Mouse (Mus musculus): Measurements from ENCODE around the gene Psmd14.

The Psmd14 gene

DNA sequence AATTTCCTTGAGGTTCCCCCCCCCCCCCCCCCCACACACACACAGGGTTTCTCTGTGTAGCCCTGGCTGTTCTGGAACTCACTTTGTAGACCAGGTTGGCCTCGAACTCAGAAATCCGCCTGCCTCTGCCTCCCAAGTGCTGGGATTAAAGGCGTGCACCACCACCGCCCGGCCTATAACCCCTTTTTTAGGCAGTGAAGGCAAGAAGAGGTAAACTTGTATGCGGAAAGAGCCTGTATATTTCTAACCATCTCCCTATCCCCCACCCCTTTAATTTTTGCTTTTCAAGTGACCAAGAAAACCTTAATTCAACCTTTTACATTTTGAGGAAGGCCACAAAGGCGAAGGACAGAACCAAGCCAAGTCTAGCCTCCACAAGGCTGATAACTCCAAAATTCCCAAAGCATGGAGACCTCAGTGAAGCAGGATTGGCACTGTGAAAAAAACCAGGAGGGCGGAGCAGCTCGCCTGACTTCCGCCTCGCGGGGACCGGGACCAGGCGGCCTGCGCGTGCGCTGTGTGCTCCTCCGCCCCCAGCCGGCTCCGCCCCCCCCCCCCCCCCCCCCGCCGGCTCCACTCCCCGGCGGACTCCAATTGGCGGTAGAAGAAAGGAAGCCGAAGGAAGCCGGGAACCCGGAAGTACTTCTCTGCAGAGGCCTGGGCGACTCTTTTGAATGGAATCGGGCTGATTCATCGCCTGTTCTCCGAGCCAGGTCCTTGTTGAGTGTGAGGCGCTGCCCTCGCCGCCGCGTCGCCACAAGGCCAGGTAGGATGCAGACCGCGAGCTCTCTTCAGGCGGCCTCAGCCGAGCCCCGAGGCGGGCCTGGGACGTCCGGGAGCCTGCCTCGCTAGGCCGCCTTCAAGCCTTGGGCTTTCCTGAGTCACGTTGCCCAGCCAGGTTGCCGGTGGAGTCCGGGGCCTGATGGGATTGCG is at the start of gene Psmd14:
Psmd14 (plus strand) TSS at position 587 of the 933 bp plus-strand sequence.
- DNase-seq, result peak; percentile 86

DNA sequence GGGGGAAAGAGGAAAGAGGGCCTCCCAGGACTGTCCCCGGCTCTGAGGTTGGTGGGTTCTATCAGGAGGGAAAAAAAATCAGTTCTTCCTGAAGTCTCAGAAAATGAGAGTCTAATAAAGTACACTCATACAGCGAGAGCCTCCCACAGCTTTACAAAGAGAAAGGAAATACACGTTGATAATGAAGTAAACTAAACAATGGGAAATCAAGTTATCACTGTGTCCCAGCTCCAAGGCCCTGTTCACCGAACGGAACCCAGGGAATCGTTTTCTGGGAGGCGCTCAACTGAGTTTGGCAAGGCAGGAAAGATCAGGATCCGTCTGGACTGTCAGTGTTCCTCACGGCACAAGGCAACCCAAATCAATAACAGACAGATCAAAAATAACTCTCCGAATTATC is 48.7 kb upstream of the Psmd14 start:
- DNase-seq, result no peak

DNA sequence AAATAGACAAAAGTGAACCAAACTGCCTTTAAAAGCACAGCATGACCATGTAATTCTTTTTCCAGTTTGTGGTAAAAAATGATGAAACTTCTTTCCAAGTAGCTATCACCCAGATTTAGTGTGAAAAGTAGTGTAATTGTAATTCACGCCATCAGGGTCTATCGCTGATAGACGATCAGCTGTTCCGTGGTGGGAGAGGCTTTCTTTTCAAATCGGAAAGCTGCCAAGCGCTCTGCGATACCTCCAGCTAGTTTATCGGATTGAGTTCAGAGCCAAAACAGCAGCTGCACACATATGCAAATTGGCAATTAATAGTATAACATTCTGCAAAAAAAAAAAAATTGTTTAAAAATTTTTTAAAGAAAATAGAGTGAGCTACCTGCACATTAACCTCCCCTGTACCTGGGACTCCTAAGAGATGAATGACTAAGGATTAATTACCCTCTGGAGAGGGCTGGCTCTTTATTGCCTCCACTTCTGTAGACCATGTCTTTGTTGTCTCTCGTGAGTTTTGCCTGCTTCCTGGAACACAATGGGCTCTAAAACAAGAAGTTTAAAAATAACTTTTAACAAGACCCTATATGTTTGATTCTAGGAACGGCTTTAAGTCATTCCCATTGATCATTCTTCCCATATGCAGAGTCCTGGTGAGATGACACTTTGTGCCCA is 47.8 kb upstream of the Psmd14 start:
- DNase-seq, result no peak

DNA sequence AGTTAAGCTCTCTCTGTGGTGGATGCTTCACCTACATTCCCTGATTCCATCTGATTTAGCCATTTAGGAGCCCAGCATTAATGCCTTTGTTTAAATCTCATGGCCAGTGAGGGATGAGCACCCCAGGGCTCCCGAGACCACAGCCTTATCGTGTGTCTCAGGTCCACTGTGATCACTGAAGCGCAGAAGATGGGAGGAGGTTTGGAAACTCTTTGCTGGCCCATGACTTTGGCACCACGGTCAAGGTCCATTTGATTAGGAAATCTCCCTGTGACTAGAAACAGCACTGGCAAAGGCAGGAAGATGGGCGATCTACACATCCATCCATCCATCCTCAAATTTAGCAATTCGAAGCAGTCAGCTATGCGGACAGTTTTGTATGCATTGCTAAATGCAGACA is 44.1 kb upstream of the Psmd14 start:
- no peak for DNase-seq

DNA sequence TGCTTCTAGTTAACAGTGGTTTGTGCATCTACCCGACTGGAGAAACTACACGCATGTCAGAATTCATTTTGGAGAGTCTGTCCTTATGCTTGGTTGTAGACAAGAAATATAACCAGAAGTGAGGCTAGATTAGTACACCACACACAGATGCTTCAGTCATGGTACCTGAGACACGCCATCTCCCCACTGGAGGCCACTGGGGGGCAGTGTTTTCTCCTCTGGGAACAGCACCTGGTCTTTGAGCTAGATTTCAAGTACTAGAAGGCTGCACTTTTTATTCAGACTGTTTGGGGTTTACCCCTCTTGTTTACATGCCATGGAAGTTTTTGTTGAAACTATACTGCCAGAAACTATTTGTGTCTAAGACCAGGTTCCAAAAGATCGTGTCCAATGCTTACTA is 43.2 kb upstream of the Psmd14 start:
- DNase-seq, result peak; percentile 30

DNA sequence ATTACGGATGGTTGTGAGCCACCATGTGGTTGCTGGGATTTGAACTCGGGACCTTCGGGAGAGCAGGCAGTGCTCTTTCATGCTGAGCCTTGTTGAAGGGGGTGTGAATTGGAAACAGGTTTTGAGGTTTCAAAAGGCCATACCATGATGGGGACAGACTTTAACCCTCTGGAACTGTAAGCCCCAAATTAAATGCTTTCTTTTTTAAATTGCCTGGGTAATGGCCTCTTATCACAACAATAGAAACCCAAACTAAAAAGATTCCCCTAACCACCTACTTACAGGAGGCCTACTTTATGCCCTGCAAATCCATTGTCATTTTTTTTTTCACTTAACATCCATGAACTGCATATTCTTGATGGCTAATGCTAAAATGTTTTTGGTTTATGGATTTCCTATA is 36.9 kb upstream of the Psmd14 start:
- no peak for DNase-seq

DNA sequence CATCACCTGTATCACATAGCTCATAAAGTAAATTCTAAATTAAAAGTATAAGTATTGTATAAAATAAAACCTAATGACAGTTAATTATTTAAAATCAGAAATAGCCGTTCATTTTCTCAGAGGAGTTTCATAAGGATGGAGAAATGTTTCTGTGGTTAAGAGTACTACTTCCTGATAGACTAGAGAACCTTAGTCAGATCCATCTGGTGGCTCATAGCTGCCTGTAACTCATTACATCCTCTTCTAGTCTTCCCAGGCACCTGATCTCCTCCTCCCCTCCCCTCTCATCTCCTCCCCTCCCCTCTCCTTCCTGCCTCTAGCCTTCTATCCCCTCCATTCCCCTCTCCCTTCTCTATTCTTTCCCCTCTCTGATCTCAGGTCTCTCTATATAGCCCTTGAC is 29.9 kb upstream of the Psmd14 start:
- DNase-seq, result no peak

DNA sequence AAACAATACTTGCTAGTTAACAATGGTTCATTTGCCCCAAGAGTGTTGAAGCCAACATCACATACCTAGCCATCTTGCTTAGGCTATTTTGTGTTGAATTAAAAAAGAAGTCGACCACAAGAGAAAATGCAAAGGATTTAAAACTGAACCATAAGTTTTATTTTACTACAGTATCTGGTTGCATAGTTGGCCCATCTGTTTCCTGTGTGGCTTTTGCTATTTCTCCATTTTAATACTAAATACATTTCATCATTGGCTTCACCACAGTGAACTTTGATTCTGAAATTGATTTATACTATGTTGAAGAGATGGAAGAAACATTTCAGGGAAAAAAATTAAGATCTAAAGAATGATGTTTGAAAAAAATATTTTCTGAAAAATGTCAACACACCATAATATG is 25.0 kb upstream of the Psmd14 start:
- DNase-seq, result no peak

DNA sequence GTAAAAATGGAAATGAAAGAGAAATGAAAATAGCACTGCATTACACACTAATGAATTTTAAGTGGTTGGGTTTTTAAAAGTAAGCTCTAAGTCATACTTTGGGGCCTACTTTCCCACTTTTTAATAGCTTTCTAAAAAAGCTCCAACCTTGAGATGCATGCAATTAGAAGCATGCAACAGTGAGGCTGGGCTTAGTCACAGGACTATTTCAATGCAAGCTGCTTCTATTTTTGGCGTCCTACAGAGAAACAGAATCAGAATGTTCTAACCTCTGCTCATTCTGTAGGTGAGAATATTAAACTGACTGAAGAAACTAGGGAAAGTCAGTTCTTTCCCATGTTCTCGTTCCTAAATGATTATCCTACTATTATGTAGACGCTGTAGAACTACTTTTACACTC is 22.4 kb upstream of the Psmd14 start:
- DNase-seq, result no peak

DNA sequence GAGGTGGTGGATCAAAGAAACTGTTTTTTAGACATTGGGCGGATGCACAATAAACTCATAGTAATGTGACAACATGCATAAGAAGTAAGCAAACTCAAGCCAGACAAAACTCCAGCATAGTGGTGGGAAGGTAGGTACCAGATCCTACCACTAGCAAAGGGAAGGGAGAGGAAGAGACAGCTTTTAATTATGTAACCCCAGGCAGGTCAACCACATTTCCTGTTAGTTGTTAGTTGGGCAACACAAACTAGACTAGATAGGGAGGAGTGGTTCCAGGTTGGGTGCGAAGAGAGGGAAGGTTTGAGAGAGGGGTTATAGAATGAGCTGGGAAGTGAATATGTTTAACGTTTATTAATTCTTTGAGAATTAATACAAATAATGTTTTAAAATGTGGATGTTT is 1.9 kb upstream of the Psmd14 start:
- DNase-seq, result no peak

DNA sequence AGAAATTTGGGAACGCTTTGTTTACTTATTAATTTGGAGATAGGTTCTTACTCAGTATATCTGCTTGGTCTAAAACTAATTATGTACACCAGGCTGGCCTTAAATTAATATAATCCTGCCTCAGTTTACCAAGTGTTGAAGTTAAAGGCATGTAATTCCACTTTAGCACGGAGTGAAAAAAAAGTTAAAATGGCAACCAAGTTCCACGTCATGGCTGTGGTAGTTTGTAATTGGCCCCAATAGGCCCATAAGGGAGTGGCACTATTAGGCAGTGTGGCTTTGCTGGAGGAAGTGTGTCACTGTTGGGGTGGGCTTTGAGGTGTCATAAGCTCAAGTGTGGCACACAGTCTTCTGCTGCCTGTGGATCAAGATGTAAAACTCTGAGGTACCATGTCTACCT is 1.0 kb downstream of the Psmd14 start:
- no peak for DNase-seq

DNA sequence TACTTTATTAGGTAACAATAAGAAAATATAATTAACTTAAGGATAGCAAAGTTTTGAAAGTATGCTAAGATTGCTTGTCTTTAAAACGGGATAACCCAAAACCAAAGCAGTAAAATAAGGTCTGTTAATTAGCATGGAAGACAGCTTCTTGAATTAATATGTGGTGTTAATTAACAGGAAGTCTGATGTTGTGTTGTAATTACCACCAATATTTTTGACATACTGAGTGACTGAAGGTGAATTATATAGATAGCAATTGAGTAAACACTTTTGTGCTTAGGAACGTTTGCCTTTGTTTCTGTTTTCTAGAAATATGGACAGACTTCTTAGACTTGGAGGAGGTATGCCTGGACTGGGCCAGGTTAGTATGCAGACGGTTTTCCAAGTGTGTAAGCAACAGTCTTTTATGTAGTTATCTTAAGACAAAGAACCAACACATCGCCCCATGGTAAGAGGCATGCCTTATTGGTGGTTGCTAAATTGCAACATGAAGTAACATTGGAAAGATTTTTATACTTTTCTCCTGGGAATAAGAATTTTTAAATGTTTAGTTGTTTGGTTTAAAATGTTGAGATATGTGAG is 11.0 kb downstream of the Psmd14 start:
- DNase-seq, result no peak

DNA sequence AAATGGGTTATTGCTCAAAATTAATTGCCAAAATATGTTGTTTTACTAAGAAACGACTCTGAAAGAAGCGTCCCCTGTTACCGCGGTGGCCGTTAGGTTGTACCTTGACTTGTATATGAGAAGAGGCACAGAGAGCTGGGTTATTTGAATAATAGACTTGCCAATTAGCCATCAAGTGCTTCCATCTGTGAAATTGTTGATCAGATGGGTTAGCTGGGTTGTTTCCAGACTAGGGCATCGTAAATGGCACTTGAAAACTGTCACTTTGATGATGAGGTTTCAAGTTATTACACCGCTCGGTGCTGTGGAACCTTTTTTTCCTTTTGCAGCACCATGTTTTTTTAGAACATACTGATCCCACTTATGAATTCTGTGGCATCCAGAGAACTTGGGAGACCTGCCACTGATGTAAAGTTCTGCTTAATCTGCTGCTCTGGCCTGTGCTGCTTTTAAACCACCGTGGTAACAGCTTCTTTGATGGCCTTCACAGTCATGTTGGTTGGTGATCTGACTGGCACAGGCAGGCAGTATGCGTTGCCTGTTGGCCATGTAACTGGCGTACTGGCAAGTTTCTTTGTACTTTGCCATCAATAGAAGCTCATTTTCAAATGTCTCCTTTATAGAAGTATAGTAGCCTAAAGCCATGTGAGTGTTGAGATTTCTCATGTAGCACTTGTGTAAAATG is 21.4 kb downstream of the Psmd14 start:
- DNase-seq, result no peak

DNA sequence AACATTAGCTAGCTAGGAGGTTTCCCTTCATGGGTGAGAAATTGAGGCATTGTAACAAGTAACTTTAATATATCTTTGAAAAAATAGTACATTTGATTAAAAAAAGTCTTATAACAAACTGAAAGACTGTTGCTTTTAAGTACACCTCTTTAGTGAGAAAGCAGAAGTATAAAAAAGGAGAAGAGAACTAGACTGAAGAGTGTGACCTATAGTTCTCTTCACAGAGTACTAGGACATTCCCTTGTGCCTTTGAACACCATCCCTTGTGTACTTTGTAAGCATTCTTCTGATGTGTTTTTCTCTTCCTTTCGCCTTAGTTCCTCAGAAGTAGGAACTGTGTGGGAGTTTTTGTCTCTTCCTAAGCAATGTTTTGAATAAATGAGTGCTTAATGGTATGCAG is 22.7 kb downstream of the Psmd14 start:
- DNase-seq, result no peak

DNA sequence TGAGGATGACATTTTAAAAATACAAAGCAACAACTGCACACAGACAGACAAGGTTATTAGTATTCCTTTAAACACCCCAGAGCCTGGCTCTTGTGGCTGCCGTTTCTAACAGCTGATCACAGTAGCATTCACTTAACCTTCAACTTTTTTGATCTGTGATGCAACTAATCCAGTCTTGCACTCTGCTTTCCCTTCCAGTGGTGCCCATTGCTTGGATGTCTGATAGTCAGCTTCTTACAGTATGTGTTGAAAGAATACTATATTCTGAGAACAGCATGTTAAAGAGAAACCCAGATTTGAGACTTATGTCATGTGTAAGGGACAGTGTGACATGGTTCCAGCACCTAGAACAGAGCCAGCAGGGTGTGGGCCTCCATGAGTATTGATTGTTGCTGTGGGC is 34.6 kb downstream of the Psmd14 start:
- no peak for DNase-seq

DNA sequence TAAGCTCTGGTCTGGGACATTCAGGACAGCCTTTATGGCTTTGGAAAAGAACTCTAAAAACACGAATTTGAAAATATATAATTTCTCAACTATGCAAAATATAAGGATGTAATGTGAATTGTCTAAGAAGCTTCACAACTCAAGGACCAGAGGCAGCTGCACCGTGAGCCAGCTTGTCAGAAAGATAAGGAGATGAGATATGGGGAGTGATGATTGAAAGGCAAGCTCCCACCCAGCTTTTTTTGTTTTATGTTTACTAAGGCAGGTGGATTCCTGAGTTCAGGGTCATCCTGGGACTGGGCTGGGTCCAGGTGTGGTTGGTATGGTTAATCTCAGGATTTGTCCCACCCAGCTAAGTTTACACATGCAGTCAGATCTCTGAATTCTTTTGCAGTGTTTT is 35.1 kb downstream of the Psmd14 start:
- no peak for DNase-seq

DNA sequence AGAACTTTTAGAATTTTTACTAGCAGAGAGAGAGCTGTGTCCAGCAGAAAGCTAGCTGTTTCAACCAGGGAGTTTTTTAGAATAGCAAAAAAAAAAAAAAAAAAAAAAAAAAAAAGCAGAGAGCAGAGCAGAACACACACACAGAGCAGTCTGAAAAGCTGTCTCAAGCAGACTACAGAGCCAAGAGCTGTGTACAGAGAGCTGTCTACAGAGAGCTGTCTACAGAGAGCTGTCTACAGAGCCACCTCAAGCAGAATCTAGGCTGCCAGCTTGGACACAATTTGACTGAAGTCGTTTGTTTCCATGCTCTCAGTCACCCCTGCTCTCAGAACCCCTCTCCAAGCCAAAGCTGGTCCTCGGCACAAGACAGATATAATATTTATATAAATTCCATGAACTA is 35.9 kb downstream of the Psmd14 start:
- no peak for DNase-seq

DNA sequence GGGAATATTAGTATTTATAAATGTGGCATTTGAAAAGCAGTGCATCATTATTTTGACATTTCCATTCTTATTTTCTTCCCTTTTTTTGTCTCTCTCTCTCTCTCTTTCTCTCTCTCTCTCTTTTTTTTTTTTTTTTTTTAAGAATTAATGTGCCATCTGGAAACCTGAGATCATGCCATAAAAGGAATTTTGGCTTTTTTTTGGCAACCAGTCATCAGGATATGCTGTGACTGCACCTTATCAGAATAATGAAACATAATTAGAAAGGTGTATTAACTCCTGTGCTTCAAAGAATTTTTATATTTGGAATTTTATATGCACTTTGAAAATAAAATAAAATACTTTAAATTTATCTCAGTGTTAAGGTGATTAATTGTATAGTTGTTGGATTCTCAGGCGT is 39.2 kb downstream of the Psmd14 start:
- no peak for DNase-seq

DNA sequence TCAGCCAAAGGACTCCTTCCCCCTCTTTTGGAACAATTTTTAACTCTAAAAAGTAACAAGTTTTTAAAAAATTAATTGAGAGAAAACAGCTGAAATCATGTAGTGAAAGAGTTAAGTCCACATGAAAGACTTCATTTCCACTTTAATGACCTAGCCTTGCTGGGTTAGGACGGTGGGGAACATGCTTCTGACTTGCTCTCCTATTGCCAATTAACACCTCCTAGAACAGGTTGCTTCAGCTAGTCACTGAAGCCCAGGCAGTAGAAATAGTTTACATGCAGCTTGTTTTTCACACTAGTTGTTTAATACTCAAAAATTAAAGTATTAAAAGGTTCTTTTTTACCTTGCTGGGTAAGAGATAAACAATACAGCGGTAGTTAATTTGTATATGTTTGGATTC is 39.8 kb downstream of the Psmd14 start:
- DNase-seq, result no peak

DNA sequence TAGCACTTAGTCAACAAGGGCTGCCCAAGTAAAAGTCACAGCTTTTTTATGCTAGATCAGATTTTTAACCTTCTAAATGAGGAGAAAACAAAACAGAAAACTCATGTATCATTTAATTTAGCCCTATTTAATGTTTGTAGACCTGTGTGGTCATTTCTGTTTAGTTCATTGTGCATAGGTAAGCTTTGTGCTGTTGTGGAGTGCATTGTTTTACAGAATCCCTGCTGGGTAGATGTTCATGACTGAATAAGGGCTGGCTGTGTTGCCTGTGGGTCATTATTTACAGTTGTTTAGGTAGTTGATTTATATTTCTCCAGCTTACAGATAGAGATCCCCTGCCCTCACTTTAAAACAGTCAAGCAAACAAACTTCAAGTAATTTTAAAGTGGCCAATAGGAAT is 40.9 kb downstream of the Psmd14 start:
- no peak for DNase-seq

DNA sequence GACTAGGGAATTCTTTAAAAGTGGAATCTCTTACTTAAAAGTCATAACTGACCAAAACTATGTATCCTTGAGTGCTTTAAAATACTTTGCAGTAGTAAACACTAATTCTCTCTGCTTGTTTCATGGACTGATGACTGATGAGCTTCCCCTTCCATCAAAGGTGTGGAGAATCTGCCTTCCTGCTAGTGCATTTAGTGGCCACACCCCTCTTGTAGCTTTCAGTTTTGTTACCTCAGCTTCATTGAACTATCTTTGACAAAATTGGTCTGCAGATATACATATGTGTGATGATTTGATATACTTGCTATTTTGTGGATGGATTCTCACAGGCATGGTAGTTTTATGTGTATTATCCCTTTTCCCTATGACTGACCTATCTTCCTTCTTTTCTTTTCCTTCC is 43.5 kb downstream of the Psmd14 start:
- DNase-seq, result no peak

DNA sequence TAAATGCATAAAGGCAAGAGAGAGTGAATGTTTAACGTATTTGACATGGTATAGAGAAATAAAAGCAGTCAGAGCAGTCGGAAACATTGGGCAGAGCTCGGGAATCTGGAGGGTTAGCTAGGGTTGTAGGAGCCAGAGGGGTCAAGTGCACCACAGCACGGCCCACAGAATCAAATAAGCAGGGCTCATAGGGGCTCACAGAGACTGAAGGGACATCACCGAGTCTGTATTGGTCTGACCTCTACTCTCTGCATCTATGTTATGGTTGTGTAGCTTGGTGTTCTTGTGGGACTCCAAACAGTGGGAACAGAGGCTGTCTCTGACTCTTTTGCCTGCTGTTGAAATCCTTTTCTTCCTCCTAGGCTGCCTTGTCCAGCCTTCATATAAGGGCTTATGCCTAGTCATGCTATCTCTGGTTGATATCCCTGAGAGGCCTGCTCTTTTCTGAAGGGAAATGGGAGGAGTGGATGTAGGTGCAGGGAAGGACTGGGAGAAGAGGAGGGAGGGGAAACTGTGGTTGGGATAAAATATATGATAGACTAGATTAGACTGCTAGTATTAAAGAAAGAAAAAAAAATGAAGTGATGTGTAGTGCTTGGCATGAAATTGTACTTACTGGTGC is 47.9 kb downstream of the Psmd14 start:
- no peak for DNase-seq

DNA sequence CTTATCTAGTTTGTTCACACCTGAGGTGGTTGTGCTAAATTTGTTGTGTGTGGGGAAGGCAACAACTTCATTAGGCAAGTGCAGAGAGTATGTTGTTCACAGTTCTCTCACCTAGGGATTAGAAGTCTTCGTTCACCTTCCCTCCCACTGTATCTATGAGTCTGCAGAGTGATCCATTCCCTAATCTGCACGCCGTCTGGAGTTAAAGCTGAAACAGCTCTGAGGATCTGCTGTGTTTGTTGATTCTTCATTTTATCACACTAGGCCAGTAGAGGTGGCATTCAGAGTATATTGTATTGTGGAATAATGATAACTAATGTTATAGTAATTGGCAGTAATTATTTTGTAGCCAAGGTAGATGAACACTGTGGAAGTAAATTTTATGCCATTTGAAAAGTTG is 48.5 kb downstream of the Psmd14 start:
- no peak for DNase-seq
